Mouse (Mus musculus): ENCODE results near the gene Gm853.

- TF ChIP-seq CTCF (conservative IDR thresholded peaks at IDR 0.05; ENCODE audit: low read length) (no peak), NANOG (IDR thresholded peaks at IDR 0.05; ENCODE audit: borderline replicate concordance, low read length) (no peak)
Measured at GRCm38 (mm10) chr4:130163391-130163861, 58.8 kb downstream of the Gm853 start.

Measured in E14TG2a.4 (cell line).